Mouse (Mus musculus) liver, embryonic 14.5 days (tissue): ENCODE measurements around the gene Oxtr.

Experiments used
- CTCF ChIP-seq: IDR thresholded peaks from 2 replicates; pipeline ENCODE4 v1.5.1; 2016; ENCODE audit warnings: antibody characterized with exemption, low read depth, control low read depth
- EP300 ChIP-seq: IDR thresholded peaks from 2 replicates; pipeline ENCODE4 v1.6.1; 2016; ENCODE audit warnings: antibody characterized with exemption, low read depth

GRCm38 (mm10) chr6:112492656-112493055 is 2.9 kb upstream of the Oxtr start:
- TF ChIP-seq CTCF = no peak
- TF ChIP-seq EP300 = no peak
